Mouse (Mus musculus) G1E (cell line): Measurements from ENCODE around the gene Katna1. TPM values are rescaled to one million over a fixed set of nuclear protein-coding genes. Genes with fewer than 3 reads are reported as not detected.
A peak's percentile ranks its signal among the peaks of the same experiment; 100 is the strongest.
"Not testable (repeated sequence)": the region's sequence is repeated elsewhere in the genome, so short reads cannot be mapped to it uniquely, and the experiment has no call there.

ENCODE experiments used
- ATAC-seq: 2 replicates; pipeline ENCODE4 v1.8.0; 2016; ENCODE audit warnings: mild to moderate bottlenecking; ENCODE audit not compliant: insufficient number of reproducible peaks, poor library complexity, low FRiP score, severe bottlenecking; ENCODE audit errors: extremely low read depth
- DNase-seq: peaks from one replicate; pipeline ENCODE4 v3.0.0; 2012; ENCODE audit warnings: low spot score
- H3K27me3 ChIP-seq: 2 replicates; pipeline ENCODE4 v1.6.1; 2012; ENCODE audit warnings: mild to moderate bottlenecking, low read length, inconsistent platforms; ENCODE audit not compliant: insufficient read depth
- H3K36me3 ChIP-seq: replicated peaks from 2 replicates; pipeline ENCODE3; 2012; ENCODE audit warnings: mild to moderate bottlenecking, inconsistent platforms
- H3K4me1 ChIP-seq: 2 replicates; pipeline ENCODE4 v1.6.1; 2012; ENCODE audit warnings: low read depth, low read length, inconsistent platforms, mixed read lengths; ENCODE audit not compliant: insufficient read depth
- H3K4me3 ChIP-seq: 2 replicates; pipeline ENCODE4 v1.5.1; 2012; ENCODE audit warnings: low read depth, mild to moderate bottlenecking, inconsistent platforms, low read length, moderate library complexity, mixed read lengths
- H3K9me3 ChIP-seq: replicated peaks from 2 replicates; pipeline ENCODE4 v1.6.1; 2012; ENCODE audit warnings: inconsistent platforms
- CTCF ChIP-seq: IDR thresholded peaks from 2 replicates; pipeline ENCODE4 v1.5.1; 2012; ENCODE audit warnings: low read depth, low read length, inconsistent platforms, mixed read lengths
- GATA1 ChIP-seq: IDR thresholded peaks from 2 replicates; pipeline ENCODE4 v1.6.1; 2012; ENCODE audit warnings: borderline replicate concordance, low read length, inconsistent platforms, mixed read lengths
- GATA2 ChIP-seq: IDR thresholded peaks from 2 replicates; pipeline ENCODE4 v1.6.1; 2012; ENCODE audit warnings: low read depth, low read length, inconsistent platforms, borderline replicate concordance
- POLR2AphosphoS5 ChIP-seq: IDR thresholded peaks from 2 replicates; pipeline ENCODE4 v1.6.1; 2012; ENCODE audit warnings: low read depth, low read length, inconsistent platforms; ENCODE audit not compliant: insufficient replicate concordance
- TAL1 ChIP-seq: conservative IDR thresholded peaks from 2 replicates; pipeline ENCODE4 v1.6.1; 2012; ENCODE audit warnings: low read depth, low read length, inconsistent platforms, mixed read lengths
- polyA plus RNA-seq: library from polyadenylated mRNA; stranded (reverse); fragments of >175 nt; gene quantifications from 2 replicates; pipeline ENCODE4 v1.2.3, GENCODE M21; 2012
- total RNA-seq, 2 experiments: library from RNA; stranded (forward) in 1 of 2; stranded (reverse) in 1 of 2; fragments of 200-1000 nt in 1 of 2; fragments of >200 nt in 1 of 2; fragmentation: Nextera tagmentation in 1 of 2; gene quantifications; 2 replicates each; pipeline ENCODE4 v1.2.3; 2014 to 2017

Katna1 gene
- total and polyA plus RNA-seq, 3 experiments: 2.7 to 57.0 (median 45.1) TPM

- ATAC-seq: no peak
- Histone ChIP-seq H3K4me3 (no peak overlapping the region), H3K9me3 (no peaks in the 10 kb centered on the region), H3K4me1 (peaks cover 21% of the 10 kb centered on the region), H3K27me3 (no peaks in the 10 kb centered on the region), H3K36me3 (peaks cover 32% of the 10 kb centered on the region)
- DNase-seq: no peak
- TF ChIP-seq POLR2AphosphoS5 (no peak), GATA2 (no peak), GATA1 (no peak), TAL1 (no peak)
Measured at GRCm38 (mm10) chr10:7731582-7731981, 5.8 kb downstream of the Katna1 start.

DNA sequence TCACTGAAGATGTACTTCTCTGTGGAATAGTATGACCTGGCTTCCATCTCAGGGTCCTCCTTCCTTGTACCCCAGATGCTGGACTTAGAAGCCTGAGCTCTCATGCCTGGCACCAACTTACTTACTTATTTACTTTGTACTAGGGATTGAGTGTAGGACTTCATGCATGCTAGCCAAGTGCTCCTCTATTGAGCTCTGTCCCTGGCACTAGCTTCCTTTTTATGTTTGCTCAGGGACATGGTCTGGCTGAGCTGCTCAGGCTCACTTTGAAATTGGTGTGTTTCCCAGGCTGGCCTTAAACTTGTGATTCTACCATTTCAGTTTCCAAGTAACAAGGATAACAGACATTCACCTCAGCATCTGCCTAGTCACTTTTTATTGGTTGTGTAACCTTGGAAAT, 11.3 kb downstream of the Katna1 start:
- no peaks in the 10 kb centered on the region for H3K9me3 ChIP-seq
- H3K4me1 ChIP-seq: peaks cover 12% of the 10 kb centered on the region; the same call in 1 of the 2 replicates
- ATAC-seq: no peak
- no peaks in the 10 kb centered on the region for H3K27me3 ChIP-seq
- peaks cover 39% of the 10 kb centered on the region for H3K36me3 ChIP-seq
- H3K4me3 ChIP-seq: no peak overlapping the region
- no peak for DNase-seq
- TF ChIP-seq CTCF (no peak), POLR2AphosphoS5 (no peak), GATA2 (no peak), TAL1 (no peak), GATA1 (no peak)

- ATAC-seq (peak; percentile 54), DNase-seq (no peak)
- H3K36me3 ChIP-seq: peaks cover 44% of the 10 kb centered on the region
- H3K4me3 ChIP-seq: no peak overlapping the region
- TF ChIP-seq CTCF: no peak
- no peak for TF ChIP-seq GATA2
- TF ChIP-seq POLR2AphosphoS5: no peak
- H3K9me3 ChIP-seq: no peaks in the 10 kb centered on the region
- peaks cover 12% of the 10 kb centered on the region; the same call in 1 of the 2 replicates for H3K4me1 ChIP-seq
- no peaks in the 10 kb centered on the region for H3K27me3 ChIP-seq
Measured at GRCm38 (mm10) chr10:7737914-7738313, 12.1 kb downstream of the Katna1 start.

DNA sequence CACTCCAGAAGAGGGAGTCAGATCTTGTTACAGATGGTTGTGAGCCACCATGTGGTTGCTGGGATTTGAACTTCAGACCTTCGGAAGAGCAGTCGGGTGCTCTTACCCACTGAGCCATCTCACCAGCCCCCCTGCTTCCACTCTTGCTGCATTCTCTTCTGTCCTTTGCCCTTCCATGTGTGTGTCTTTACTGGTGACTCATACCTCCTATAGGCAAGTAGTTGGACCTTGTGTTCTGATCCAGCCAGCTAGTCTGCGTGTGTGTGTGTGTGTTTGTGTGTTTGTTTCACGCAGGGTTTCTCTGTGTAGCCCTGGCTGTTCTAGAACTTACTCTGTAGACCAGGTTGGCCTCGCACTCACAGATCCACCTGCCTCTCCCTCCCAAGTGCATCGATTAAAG, 19.7 kb downstream of the Katna1 start:
- Histone ChIP-seq H3K4me1 (peaks cover 23% of the 10 kb centered on the region), H3K36me3 (peaks cover 77% of the 10 kb centered on the region)
- H3K9me3 ChIP-seq, DNase-seq, H3K4me3 ChIP-seq, ATAC-seq, H3K27me3 ChIP-seq: not testable (repeated sequence)

- peaks cover 23% of the 10 kb centered on the region for H3K4me1 ChIP-seq
- H3K27me3 ChIP-seq: no peaks in the 10 kb centered on the region
- DNase-seq: no peak
- peak; percentile 84 for ATAC-seq
- TF ChIP-seq CTCF (no peak), POLR2AphosphoS5 (no peak), GATA2 (no peak), TAL1 (no peak), GATA1 (no peak)
- peaks cover 76% of the 10 kb centered on the region for H3K36me3 ChIP-seq
- no peaks in the 10 kb centered on the region for H3K9me3 ChIP-seq
- peak overlapping the region; percentile 25; the same call in 1 of the 2 replicates for H3K4me3 ChIP-seq
Measured at GRCm38 (mm10) chr10:7748752-7749151, 23.0 kb downstream of the Katna1 start.

GRCm38 (mm10) chr10:7757544-7757943, 31.7 kb downstream of the Katna1 start:
- TF ChIP-seq GATA1: no peak
- TF ChIP-seq POLR2AphosphoS5: no peak
- TF ChIP-seq TAL1: peak; percentile 37; the same call in 1 of the 2 replicates
- Histone ChIP-seq H3K9me3 (no peaks in the 10 kb centered on the region), H3K4me3 (no peak overlapping the region), H3K36me3 (peaks cover 85% of the 10 kb centered on the region), H3K27me3 (no peaks in the 10 kb centered on the region), H3K4me1 (peaks cover 13% of the 10 kb centered on the region)
- DNase-seq (peak; percentile 15), ATAC-seq (peak; percentile 63)

DNA sequence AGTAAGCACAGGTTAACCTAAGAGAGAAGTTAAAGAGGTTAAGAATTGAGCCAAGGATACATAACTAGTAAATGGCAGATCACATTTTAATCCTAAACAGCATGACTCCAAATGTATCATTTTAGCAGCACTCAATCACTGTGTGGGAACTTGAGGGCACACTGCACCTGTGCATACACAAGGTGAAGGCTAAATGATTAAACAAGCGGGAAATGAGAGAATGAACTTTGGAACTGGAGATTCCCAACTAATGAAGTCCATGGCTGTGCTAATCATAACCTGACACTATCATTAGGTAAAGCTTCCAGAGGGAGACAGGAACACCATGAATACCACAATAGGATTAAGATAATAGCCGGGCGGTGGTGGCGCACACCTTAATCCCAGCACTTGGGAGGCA, 46.5 kb downstream of the Katna1 start:
- Histone ChIP-seq H3K9me3 (no peaks in the 10 kb centered on the region), H3K27me3 (no peaks in the 10 kb centered on the region), H3K4me3 (no peak overlapping the region), H3K4me1 (no peaks in the 10 kb centered on the region), H3K36me3 (peaks cover 92% of the 10 kb centered on the region)
- DNase-seq (no peak), ATAC-seq (no peak)
- TF ChIP-seq TAL1 (no peak), GATA2 (no peak), POLR2AphosphoS5 (no peak), GATA1 (no peak), CTCF (no peak)
